Mouse (Mus musculus) G1E-ER4 (cell line): Measurements from ENCODE around the gene Slc7a1. TPM values are rescaled to one million over a fixed set of nuclear protein-coding genes. Genes with fewer than 3 reads are reported as not detected.

Experiments
- GATA1 ChIP-seq: IDR thresholded peaks from one replicate; pipeline ENCODE4 v1.8.0; 2012; ENCODE audit warnings: low read length, inconsistent platforms
- polyA plus RNA-seq: library from polyadenylated mRNA; stranded (reverse); fragments of >175 nt; gene quantifications from 2 replicates; pipeline ENCODE4 v1.2.3, GENCODE M21; 2012

Slc7a1 gene
- polyA plus RNA-seq, 1 experiment = 33.6 TPM

- no peak for TF ChIP-seq GATA1
Observed at GRCm38 (mm10) chr5:148328982-148329381, 70.7 kb downstream of the Slc7a1 start.

- no peak for TF ChIP-seq GATA1
Observed at GRCm38 (mm10) chr5:148325317-148325885, 74.3 kb downstream of the Slc7a1 start.

- no peak for TF ChIP-seq GATA1
Observed at GRCm38 (mm10) chr5:148314931-148315330, 84.8 kb downstream of the Slc7a1 start.

- no peak for TF ChIP-seq GATA1
Observed at GRCm38 (mm10) chr5:148312443-148312842, 87.3 kb downstream of the Slc7a1 start.

GRCm38 (mm10) chr5:148310790-148311189, 88.9 kb downstream of the Slc7a1 start:
- no peak for TF ChIP-seq GATA1

- TF ChIP-seq GATA1 = no peak
Observed at GRCm38 (mm10) chr5:148304112-148304511, 95.6 kb downstream of the Slc7a1 start.

- TF ChIP-seq GATA1 = no peak
Observed at GRCm38 (mm10) chr5:148302968-148303367, 96.7 kb downstream of the Slc7a1 start.

- no peak for TF ChIP-seq GATA1
Observed at GRCm38 (mm10) chr5:148293346-148293745, 106.4 kb downstream of the Slc7a1 start.

- no peak for TF ChIP-seq GATA1
Observed at GRCm38 (mm10) chr5:148292862-148293261, 106.8 kb downstream of the Slc7a1 start.

- no peak for TF ChIP-seq GATA1
Observed at GRCm38 (mm10) chr5:148289951-148290350, 109.8 kb downstream of the Slc7a1 start.

- no peak for TF ChIP-seq GATA1
Observed at GRCm38 (mm10) chr5:148288804-148289203, 110.9 kb downstream of the Slc7a1 start.

- TF ChIP-seq GATA1 = no peak
Observed at GRCm38 (mm10) chr5:148287529-148287928, 112.2 kb downstream of the Slc7a1 start.

GRCm38 (mm10) chr5:148283584-148283983, 116.1 kb downstream of the Slc7a1 start:
- TF ChIP-seq GATA1 = no peak

- TF ChIP-seq GATA1 = no peak
Observed at GRCm38 (mm10) chr5:148283177-148283576, 116.5 kb downstream of the Slc7a1 start.

GRCm38 (mm10) chr5:148282631-148283030, 117.1 kb downstream of the Slc7a1 start:
- TF ChIP-seq GATA1 = no peak

GRCm38 (mm10) chr5:148282093-148282492, 117.6 kb downstream of the Slc7a1 start:
- TF ChIP-seq GATA1 = no peak

- TF ChIP-seq GATA1 = no peak
Observed at GRCm38 (mm10) chr5:148280321-148280720, 119.4 kb downstream of the Slc7a1 start.

- no peak for TF ChIP-seq GATA1
Observed at GRCm38 (mm10) chr5:148278233-148278632, 121.5 kb downstream of the Slc7a1 start.

Other genes with a start within 250 kb of the Slc7a1 start
- 23.3 and 26.7 TPM in 2 replicates for gene Ubl3, start 152.9 kb upstream of the Slc7a1 start, polyA plus RNA-seq